Mouse (Mus musculus) CH12F3 (cell line): ENCODE measurements around the gene Dctn3.
"Not testable (repeated sequence)": the region's sequence is repeated elsewhere in the genome, so short reads cannot be mapped to it uniquely, and the experiment has no call there.

Experiments
- in situ Hi-C: fragments of 300-500 bp; cut with MboI; formaldehyde crosslinking; loops from 2 replicates; pipeline ENCODE4 v1.14.3; 2020; ENCODE audit warnings: low sequenced_read_pairs

The Dctn3 gene

DNA sequence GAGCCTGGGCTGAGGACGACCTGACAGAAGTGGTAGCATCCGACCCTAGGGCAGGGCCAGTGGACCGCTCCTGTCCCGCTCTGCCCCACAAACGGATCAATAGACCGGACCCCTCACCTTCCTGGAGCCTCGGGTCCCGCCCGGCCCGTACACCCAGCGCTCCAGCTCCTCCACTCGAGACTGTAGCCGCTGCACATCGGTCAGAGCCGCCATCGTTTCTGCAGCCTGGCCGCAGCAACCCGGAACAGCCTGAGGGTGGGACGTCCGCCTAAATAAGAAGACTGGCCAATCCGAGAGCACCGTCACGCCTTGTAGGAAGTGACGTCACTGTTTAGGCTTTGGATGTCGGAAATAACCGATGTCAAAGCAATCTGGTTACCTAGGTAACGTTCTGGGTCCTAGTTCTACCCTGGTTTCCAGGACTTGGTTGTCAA is at the start of gene Dctn3:
Dctn3 (minus strand) TSS at position 253 of the 434 bp plus-strand sequence.
- in situ Hi-C loops, result no loop called here

DNA sequence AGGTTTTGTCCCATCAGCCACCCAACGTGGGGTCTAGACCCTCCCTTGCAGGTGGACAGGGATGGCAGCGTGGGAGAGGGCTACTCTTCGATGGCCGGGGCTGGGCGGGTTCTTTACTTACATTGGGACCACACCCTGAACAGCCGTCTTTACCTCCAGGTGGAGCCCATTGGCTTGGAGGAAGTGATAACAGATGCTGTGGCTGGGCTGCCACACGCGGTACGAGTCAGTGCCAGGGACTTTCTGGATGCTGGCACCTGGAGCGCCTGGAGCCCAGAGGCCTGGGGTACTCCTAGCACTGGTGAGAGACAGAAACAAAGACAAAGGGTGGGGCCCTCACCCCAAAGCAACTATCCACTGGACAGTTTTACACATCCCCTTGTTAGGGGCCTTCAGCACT is 44.3 kb upstream of the Dctn3 start:
- in situ Hi-C loops, result not testable (repeated sequence)

DNA sequence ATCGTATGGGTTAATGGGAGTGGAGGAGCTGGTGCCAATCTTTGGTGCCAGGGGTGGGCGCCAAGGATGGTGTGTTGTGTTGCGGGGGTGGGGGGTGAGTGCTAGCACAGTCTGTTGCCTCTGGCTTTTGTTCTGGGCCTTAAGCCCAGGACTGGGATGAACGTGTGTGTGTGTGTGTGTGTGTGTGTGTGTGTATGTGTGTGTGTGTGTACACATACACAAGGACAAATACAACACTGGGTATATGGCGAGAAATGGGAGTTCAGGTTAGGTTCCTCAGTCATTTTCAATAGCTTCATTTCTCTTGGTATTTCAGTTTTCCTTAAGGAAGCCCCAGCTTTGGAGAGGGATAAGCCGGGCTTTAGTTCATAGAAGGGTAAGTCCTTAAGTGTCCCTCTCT is 40.2 kb upstream of the Dctn3 start:
- in situ Hi-C loops, result not testable (repeated sequence)

DNA sequence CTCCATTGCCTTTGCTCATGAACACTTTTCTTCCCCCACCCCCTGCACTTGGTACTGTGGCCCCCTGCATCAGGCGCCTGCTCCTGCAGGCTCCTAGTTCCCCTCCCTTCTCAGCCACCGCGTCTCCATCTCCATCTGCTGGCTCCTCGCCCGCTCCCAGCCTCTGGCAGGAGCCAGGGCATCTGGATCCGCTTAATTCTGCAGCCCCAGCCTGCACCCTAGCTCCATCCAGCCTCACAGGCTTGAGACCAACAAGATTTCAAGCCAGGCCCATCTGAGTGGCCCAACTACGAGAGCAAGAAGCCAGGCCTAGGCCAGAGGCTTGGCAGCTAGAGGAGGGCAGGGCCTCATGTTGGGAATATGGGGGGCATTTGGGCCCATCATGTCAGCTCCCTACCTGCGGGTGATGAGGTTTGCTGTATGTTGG is 39.7 kb upstream of the Dctn3 start:
- in situ Hi-C loops, result not testable (repeated sequence)

DNA sequence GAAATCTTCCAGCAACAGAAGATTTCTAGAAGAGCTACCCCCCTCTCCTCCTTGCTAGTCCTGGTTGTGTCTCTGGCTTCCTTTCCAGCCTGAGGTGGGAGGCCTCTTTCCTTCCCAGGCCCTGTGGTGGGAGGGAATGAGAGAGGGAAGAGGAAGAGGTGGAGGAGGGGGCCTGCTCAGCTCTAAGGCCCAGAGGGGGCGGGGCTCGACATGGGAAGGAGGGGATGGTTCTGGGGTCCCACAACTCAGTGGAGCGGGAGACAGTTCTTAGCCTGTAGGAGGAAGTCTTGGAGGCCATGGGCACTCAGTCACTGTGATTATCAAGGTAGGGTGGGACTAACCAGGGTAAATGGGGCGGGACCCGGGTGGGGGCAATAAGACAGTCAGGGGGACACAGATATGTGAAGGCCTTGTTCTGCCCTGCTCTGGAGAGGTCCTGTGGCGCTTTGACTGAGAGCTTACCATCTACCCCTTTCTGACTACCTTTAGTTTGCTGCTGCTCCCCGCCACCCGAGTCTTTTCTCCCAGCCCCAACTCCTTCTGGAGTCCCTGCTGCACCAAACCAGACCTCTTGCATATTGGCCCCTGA is 39.2 kb upstream of the Dctn3 start:
- in situ Hi-C loops, result no loop called here

DNA sequence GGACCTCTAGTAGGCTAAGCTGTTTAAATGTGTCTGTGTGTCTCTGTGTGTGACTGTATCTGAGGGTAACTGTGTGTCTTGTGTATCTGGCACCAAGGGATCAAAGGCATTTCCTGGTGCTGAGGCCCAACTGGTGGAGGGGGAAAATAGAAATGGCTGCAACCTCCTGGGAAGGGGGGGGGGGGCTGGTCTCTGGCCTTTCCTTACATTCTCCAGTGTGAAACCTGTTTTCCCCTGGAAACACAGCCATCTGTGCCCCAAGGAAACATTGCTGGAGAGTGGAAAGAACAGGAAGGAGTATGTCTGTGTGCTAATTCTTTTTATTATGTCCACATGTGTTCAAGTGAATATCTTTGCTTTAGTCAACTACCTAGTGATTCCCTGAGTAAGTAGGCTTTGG is 38.7 kb upstream of the Dctn3 start:
- in situ Hi-C loops, result no loop called here

DNA sequence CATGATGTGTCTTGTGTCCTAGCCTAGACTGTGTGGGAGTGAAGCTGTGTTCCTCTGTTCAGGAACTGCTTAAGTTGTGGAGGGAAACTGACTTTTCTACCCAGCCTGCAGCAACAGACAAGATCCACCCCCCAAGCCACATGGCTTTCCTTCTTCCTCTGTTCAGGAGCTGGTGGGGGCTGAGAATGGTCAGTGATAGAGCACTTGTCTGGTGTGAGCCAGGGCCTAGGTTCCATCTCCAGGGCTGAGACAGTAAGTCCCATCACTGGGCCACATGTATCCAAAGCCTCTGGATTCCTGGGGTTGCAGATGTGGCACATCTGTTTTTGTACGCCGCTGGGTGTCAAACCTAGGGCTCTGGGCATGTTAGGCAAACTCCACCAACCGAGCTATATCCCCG is 37.9 kb upstream of the Dctn3 start:
- in situ Hi-C loops, result no loop called here

DNA sequence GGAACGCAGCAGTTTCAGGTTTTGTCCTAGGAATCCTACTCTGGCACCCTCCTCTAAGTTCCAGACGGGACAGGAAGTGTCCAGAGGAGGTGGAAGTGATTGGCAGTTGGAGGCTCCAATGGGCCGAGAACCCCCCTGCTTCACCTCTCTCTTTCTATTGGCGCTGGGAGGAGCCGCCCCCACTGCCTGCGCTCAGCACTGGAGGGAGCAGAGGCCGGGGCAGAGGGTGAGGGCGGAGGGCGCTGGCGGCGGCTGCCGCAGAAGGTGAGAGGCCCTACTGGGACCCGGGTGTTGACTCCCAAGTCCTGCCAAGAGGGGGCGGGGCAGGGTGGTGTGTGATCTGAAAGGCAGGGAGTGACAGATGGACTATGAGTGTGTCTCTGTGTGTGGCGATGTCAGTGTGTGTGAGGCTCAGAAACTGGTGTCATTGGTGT is 37.3 kb upstream of the Dctn3 start:
- in situ Hi-C loops, result no loop called here

DNA sequence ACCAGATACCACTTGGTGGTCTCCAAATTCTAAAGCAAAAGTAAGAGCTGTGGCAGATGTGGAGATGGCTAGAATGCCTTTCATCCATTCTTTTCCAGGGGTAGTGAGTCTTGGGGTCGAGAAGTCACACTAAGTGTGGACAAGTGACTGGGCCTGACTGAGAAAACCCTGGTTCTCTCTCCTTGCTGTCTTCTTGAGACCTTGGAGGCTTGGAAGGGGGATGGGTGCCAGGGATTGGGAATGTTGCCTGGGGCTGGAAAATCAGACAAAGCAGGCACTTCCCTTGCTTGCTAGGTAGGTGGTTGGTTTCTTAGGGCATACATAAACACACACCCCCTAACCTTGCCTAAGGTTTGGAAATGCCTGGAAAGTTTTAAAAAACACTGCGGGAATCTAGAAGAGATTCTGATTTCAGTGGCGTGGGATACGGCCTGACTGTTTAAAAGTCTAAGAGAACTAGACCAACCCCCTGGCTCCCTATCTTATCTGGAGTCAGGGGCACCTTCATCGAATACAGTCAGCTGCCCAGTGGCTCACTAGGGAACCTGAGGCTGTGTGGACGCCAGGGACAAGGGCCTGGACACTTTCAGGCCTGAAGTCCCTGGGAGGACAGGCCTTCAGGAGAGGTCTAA is 36.8 kb upstream of the Dctn3 start:
- in situ Hi-C loops, result no loop called here

DNA sequence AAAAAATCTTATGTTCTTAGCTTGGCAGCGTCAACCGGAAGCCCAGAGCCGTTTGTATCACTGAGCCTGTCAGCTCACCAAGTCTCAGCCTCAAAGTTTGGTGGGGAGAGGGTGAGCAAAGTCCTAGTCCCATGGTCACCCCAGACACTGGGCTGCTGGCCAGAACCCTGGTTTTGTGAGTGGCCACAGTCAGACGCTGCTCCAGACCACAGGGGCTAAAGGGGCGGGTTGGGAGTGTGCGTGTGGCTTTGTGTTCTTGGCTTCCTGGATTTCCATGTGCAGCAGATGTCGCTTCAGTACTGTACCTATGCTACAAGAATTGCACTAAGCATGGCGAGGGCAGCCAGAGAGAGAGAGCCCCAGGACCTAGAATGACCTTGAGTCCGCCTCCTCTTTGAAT is 36.2 kb upstream of the Dctn3 start:
- in situ Hi-C loops, result no loop called here

DNA sequence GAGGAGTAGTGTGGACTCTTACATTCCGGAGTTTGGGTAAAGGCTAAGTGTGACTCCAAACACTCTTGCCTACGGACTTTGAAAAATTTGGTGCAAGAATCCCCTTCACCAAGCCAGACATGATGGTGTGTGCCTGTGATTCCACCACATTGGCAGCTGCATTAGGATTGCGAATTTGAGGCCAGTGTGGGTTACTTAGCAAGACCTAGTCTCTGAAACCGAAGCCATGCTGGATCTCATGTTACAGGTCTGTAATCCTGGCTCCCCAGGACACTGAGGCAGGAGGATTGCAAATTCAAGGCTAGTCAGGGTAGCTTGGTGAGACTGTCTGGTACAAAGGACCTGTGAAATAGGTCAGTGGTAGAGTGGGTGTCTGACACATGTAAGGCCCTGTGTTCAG is 35.7 kb upstream of the Dctn3 start:
- in situ Hi-C loops, result no loop called here

DNA sequence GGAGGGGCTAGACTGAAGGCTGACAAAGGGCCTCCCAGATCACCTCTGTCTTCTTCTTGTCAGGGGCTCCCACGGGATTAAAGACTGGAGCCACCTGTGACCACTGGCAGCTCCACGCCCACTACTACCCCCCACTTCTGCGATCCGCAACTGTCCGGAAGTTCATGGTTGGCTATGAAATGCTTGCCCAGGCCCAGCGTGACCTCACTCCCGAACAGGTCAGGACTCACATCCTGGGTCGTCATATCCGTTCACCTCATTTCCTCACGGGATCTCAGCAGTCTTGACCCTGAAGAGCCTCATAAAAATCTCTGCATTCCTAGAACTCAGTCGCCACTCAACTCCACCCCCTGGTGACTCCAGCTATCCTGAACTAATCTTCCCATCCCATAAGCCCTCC is 35.1 kb upstream of the Dctn3 start:
- in situ Hi-C loops, result no loop called here

DNA sequence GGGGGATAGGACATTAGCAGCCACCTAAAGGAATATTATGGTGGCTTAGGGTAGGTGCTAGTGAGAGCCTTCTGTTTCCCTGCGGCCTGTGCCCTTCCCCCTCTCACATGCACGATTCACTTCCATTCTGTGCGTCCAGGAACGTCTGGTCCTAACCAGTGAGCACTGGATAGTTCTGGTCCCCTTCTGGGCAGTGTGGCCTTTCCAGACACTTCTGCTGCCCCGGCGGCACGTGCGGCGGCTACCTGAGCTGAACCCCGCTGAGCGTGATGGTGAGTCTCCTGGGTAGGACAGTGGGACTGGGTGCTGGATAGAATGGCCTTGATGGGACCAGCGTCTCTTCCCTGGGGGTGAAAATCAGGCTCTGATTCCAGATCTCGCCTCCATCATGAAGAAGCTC is 34.4 kb upstream of the Dctn3 start:
- in situ Hi-C loops, result no loop called here

DNA sequence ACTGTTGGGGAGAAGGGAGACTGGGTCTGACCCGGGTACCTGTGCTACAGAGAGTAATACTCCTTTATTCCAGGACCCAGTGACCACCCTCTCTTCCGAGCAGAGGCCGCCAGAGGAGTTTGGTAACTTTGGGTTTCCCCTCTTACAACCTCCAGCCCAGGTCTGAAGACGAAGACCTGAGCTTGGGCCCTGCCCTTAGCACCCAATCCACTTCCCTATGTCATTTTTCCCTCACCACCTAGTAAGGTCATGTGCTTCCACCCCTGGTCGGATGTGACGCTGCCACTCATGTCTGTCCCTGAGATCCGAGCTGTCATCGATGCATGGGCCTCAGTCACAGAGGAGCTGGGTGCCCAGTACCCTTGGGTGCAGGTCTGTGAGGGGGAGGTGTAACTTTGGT is 33.5 kb upstream of the Dctn3 start:
- in situ Hi-C loops, result no loop called here

DNA sequence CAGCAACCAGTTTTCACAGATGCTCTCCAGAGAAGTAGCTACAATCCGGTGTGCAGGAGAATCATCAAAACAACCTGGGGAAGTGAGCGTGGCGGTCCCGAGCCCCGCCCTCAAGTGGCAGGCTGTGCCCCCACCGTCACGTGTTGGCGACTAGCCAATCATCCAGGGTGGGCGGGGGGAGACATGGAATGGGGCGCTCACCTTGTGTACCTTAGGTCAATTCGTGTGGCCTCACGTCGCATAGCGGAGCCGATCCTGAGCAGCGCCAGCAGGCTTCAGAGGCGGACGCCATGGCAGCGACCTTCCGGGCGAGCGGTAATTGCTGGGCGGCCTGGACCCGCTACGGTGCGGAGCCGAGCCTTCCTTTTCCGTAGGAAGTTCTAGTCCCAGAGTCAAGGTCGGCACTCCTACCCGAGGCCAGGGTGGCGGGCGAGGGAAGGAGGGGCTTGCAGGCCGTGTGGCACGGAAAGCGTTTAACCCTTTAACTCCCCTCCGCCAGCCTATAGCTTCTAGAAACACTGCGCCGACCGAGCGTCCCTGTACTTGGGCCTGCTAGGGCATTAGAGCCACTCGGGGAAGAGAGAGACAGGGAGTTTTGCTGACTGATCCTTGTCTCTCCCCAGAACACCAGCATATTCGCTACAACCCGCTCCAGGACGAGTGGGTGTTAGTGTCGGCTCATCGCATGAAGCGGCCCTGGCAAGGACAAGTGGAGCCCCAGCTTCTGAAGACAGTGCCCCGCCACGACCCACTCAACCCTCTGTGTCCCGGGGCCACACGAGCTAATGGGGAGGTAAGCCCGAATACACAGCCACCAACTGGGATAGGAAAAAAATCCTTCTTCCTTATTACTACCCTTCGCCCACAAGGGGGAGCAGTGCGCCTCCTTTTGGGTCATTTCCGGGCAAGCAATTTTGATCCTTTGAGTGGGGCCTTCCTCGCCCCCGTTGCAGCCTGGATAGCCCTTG is 32.7 kb upstream of the Dctn3 start, which contains the start of gene Sigmar1:
Sigmar1 (minus strand) TSS at position 820 of the 968 bp plus-strand sequence.
- in situ Hi-C loops, result no loop called here

DNA sequence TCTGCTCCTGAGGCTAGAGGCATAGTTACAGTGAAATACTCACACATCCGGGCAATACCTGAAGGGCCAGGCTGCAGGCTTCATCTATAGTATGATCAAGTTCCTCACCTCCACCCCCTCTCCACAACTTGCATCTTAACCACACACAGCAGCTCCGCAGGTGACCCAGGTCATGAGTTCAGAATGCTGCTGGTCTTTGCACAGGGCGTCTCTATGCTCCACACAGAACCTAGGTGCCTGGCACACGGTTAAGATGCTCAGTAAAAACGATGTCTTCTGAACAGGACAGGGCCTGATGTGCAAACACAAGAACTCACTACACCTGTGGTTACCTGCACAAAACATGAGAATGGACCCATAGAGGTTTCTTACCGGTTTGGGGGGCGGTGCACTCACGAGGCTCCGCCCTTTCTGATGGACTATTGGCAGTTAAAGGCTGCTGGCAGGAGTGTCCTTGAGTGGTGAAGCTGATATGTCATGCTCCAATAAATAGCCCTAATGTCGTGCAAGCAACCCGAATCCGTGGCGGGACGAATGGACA is 31.9 kb upstream of the Dctn3 start, which contains the start of gene Galt:
Galt (plus strand) TSS at position 432 of the 541 bp plus-strand sequence.
- in situ Hi-C loops, result no loop called here

DNA sequence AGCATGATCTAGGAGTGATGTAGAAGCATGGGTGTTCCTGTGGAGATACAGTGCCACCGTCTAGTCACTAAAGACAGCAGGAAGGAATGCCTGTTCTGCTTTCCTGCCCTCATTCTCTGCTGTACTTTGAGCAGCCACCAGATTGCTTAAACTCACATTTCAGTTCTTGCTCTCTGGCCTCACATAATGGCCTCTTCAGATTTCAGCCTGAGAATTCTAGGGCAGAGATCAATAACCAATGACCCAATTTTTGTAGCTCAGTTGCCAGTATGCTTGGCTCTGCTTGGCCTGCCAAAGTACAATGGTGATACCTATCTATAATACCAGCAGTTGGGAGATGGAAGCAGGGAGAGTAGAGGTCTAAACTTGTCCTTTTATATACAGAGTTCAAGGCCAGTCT is 22.1 kb upstream of the Dctn3 start:
- in situ Hi-C loops, result no loop called here

DNA sequence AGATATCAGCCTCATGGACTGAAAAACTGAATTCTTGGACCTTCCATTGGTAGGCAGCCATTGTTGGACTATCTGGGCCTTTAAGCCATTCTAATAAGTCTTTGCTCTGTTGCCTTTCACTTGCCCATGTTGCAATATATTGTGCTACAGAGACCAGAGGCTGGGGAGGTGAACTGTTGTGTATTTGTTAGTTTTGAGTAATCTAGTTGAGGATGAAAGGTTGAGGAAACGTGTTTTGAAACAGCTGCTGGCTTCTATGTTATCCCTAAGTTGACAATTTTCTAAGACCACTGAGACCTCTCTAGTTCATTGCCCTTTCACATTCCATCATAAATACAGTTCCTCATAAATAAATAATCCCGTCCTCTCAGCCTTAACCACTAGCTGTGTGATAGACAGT is 21.2 kb upstream of the Dctn3 start:
- in situ Hi-C loops, result no loop called here

DNA sequence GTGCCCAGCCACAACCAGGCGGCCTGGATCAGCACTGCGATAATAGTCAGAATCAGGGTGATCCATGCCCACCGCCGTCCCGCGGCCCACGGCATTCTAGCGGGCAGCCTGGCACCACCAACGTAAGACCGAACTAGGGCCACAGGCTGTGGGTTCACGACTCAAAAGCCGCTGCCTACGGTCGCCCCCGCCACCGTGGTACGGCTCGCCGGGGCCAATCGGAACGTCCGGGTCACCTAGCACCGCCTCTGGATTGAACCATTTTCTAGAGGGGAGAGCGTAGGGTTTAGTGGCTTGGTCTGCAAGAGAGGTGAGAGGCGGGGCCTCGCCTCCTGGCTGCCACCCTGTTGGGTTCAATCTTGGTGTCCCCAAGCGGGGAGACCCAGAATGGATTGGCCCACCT is 18.2 kb upstream of the Dctn3 start:
- in situ Hi-C loops, result no loop called here

DNA sequence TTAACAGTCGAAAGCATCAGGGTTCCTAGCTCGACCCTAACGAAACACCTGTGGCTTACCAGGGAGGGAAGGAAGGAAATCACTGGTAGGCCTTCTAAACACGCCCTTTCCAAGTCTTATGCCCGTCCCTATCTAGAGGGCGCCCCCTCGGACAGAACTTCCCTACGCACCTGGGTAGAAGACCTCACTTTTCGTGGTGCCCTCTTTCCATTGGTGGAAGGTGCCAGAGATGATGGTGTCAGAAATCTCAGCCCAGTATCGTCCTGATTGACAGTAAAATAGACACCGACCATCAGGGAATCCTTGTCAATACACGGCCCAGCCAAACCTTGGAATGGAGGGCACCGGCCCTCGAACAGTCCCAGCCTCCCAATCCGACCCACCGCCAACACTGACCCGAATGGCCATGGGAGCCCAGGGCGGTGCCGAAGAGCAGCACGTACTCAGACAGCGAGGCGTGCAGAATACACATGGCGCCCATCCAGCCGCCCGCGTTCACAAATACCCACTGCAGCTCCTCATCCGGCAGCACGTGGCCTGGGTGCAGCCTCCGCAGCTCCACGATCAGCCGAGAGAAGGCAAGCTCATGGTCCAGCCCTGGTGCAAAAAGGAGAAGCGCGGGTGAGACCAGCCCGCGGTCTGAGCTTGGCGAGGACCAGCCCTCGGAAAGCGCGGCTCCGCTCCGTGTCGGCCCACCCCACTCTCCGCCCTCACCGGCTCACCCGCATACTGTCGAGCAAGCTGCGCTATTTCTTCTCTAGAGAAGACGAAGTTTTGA is 17.6 kb upstream of the Dctn3 start:
- in situ Hi-C loops, result no loop called here

DNA sequence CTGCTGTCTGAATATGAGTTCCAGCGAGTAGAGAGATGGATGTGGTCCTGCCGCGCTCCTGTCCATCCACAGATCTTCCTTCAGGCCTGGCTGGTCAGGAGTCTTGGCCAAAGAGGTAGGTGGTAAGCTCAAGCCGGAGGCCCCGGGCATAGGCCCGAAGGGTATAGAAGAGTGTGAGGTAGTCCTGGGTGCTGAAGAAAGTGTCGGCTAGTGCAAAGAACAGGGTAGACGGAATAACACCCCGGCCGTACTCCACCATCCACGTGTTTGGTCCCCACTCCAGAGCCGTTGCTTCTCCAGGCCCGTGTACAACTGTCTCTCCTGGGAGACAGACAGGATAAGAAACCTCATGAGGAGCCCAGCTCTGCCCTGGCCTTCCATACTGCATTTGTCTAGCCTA is 16.3 kb upstream of the Dctn3 start:
- in situ Hi-C loops, result no loop called here
